Mouse (Mus musculus) left cerebral cortex, postnatal 14 days (tissue): ENCODE results near the gene Krtap5-2. TPM values are rescaled to one million over a fixed set of nuclear protein-coding genes. Genes with fewer than 3 reads are reported as not detected.
"Not testable (repeated sequence)": the region's sequence is repeated elsewhere in the genome, so short reads cannot be mapped to it uniquely, and the experiment has no call there.

Source experiments
- DNase-seq, 2 experiments: peaks; one replicate each; pipeline ENCODE4 v3.0.0; 2021 to 2022; ENCODE audit warnings: low spot score in 2 of 2, mixed read lengths in 1 of 2
- intact Hi-C: fragments of 180-260 bp; cut with DNase I; formaldehyde crosslinking; loops from one replicate; pipeline ENCODE4 v1.15.1; 2025
- long read RNA-seq, 2 experiments: library from polyadenylated mRNA; stranded (forward); transcript quantifications; one replicate each; pipeline ENCODE4 v2.0.0; 2021
- total RNA-seq, 2 experiments: library from RNA; stranded (reverse); gene quantifications; 2 replicates each; pipeline ENCODE4 v1.2.3; 2021

The Krtap5-2 gene
- total RNA-seq, result not detected
- long read RNA-seq, experiment 1, result 0 reads
- long read RNA-seq, experiment 2, result 0 reads

DNA sequence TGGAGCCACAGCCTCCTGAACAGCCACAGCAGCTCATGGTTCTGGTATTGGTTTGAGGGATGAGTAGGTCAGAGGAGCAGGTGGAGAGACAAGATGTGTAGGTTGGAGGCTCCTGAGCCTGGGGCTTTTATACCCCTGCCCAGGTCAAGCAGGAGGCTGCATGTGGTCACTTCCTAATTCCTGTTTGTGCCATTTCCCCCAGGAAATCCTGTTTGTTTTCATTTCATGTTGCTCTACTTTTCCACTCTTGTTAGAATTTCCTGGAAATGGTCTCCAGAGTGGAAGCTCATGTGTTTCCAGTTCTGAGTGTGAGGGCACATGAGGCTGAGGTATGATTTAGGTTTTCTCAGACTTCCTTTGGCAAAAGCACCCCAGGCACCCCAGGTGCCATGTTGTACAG is at the start of gene Krtap5-2:
TSS of gene Krtap5-2 (minus strand) at position 101 of the 400 bp plus-strand sequence.
- intact Hi-C loops, DNase-seq: not testable (repeated sequence)

DNA sequence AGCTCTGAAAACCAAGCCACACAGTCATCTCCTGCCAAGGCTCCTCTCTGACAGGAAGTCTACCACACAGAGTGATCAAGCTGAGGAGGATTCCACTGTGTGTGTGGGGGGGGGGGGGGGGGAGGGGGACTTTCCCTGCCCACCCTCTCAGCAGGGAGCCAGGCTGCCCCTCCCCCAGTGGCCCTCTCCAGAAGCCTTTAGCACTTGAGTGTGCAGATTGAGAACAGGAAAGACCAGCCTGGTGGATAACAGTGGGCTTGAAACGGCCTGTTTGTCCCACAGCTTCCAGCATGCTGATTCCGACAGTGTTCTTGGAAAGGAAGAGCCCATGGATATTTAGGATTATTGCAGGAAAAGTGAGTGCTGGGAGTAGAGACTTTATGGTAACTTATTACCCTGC is 48.7 kb upstream of the Krtap5-2 start:
- DNase-seq, result no peak
- intact Hi-C loops, result no loop called here

- intact Hi-C loops, DNase-seq: not testable (repeated sequence)
Measured at GRCm38 (mm10) chr7:142212136-142212535, 36.3 kb upstream of the Krtap5-2 start.

DNA sequence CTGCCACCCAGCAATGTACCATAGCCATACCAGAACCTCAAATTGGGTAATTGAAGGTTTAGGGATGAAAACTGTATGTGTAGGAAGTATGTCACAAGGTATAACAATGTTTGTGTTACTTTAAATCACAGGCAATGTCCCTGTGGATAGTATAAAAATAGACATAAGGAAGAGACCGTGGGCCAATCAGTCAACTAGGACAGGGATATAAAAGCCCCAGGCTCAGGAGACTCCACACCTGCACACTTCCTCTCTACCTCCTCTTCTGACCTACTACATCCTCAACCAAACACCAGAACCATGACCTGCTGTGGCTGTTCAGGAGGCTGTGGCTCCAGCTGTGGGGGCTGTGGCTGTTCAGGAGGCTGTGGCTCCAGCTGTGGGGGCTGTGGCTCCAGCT is 35.8 kb upstream of the Krtap5-2 start, which contains the start of gene Gm7579:
TSS of gene Gm7579 (plus strand) at position 301 of the 400 bp plus-strand sequence.
- intact Hi-C loops, result no loop called here
- DNase-seq, result no peak

- intact Hi-C loops, DNase-seq: not testable (repeated sequence)
Measured at GRCm38 (mm10) chr7:142206891-142207290, 31.1 kb upstream of the Krtap5-2 start.

- no peak for DNase-seq
- intact Hi-C loops, result no loop called here
Measured at GRCm38 (mm10) chr7:142205488-142205887, 29.7 kb upstream of the Krtap5-2 start.

DNA sequence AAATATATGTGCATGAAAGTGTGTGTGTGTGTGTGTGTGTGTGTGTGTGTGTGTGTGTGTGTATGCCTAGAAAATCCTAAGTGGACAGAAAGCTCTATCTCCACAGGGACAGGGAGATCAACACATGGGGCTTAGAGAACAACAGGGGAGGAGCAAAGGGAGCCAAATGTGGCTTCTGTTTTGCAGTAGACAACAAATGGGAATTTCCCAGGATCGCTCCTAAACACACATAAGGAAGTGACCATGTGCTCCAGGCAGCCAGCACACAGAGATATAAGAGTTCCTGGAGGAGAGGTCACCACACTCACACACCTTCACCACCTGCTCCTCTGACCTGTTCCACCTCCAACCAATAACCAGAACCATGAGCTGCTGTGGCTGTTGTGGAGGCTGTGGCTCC is 25.3 kb upstream of the Krtap5-2 start, which contains the start of gene Krtap5-3:
TSS of gene Krtap5-3 (plus strand) at position 301 of the 400 bp plus-strand sequence.
- intact Hi-C loops, result no loop called here
- no peak for DNase-seq

DNA sequence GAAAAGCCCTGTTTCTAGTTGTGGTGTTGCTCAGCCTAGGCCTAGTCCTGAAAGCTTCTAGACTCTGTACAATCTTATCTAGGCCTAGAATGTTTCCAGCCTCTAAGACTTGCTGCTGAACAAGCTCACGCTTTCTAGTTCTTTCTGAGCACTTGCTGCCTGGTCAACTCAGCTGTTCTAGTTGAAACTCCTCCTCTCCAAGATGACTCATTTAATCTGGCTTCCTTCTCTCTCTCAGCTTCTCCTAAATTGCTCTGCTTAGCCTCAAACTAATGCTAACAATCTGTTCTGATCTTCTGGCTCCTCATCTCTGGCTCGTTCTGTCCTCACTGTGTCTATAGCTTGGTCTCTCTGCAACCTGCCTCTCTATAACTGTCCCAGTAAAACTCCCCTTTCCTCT is 22.9 kb upstream of the Krtap5-2 start:
- DNase-seq, result no peak
- intact Hi-C loops, result no loop called here

GRCm38 (mm10) chr7:142190289-142190688 is 14.5 kb upstream of the Krtap5-2 start, which contains the start of gene Gm10153:
Gene Gm10153, minus strand, starts transcription at chr7:142190389.
- intact Hi-C loops, result no loop called here
- no peak for DNase-seq

DNA sequence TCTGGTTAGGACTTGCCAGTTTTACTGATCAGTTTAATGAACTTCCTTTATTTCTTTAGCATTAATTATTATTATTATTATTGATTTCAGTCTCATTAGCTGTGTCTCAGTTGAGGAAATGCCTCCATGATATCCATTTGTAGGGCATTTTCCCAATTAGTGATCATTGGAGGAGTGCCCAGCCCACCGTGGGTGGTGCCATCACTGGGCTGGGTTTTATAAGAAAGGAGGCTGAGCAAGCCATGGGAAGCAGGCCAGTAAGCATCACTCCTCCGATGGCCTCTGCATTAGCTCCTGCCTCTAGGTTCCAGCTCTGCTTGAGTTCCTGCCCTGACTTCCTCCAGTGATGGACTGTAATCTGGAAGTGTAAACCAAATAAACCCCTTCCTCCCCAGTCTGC is 12.4 kb upstream of the Krtap5-2 start:
- intact Hi-C loops, result no loop called here
- DNase-seq, result no peak

DNA sequence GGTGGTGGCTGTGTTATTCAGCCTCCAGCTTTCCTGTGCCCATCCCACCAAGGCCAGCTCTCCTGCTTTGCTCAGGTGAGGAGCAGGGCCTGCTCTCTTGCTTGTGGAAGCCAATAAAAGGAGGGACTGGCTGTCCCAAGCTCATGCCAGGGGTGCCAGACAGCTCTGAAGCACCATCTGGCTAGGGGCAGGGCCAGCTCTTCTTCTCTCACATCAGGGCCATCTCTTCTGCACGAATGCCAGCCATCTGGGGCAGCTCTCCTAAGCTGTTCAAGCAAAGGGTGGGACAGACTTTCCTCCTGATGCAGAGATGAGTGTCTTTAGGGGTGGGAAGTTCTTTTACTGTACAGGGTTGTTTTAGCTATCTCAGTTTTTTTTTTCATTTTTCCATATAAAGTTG is 5.2 kb upstream of the Krtap5-2 start:
- intact Hi-C loops, result no loop called here
- DNase-seq, result no peak

GRCm38 (mm10) chr7:142178685-142179084 is 2.9 kb upstream of the Krtap5-2 start:
- intact Hi-C loops, result no loop called here
- peak in 1 of 2 experiments; percentile 33 for DNase-seq

DNA sequence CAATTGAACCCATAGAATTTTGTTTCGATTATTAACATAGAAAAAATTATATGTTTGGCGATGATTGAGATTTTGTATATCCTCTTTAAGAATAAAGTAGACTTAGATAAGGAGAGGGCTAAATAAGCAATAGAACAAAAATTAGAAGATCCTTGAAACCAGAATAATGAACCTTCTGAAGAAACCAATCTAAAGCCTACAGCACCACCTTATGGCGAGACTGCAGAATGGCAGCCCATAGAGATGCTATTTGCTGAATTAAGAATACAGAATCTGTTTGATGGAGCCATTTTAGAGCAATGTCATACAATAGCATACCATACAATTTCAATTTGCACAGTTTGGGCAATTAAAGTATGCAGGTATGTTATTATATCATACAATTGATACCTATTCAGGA is 6.0 kb downstream of the Krtap5-2 start:
- DNase-seq, result peak; percentile 15 to 21
- intact Hi-C loops, result no loop called here

GRCm38 (mm10) chr7:142165639-142166038 is 10.2 kb downstream of the Krtap5-2 start, which contains the start of gene Gm4553:
Gene Gm4553, minus strand, starts transcription at chr7:142165739.
- intact Hi-C loops, DNase-seq: not testable (repeated sequence)

DNA sequence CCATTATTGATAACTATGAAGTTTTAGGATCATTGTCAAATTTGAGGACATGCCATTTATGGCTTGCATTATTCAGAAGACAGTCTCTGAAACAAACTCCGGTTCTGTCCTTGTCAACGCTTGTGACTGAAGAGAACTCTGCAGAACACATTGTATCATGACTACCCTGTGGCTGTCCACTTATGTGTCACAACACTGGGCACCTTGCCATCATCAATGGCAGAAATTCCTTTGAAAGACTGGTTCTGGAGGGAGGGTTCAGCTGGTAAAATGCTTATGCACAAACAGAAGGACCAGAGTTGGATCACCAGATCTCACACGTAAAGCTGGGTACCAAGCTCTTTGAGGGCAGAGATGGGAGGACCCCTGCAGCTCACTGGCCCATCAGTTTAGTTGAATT is 16.4 kb downstream of the Krtap5-2 start:
- DNase-seq, result no peak
- intact Hi-C loops, result no loop called here

- DNase-seq, intact Hi-C loops: not testable (repeated sequence)
Measured at GRCm38 (mm10) chr7:142157013-142157412, 18.8 kb downstream of the Krtap5-2 start, which contains the start of gene Gm29735. Gene Gm29735, minus strand, starts transcription at chr7:142157113.

DNA sequence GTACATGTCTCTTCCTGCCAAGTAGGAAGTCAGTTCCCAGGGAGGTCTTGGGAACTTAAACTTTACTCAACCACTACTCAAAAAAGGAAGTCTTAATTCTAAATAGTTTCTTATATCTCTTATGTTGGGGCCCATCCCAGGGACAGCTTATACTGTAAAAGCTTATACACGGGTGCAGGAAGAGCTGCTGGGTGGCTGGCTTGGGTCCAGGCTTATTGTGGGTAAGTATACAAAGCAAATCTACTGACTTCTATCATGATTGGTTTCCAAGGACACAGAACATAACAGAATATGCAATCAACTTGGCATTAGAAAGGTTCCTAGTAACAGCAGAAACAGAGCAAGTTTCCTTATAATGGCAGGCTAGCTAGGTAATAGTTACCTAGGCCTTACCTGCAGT is 20.5 kb downstream of the Krtap5-2 start:
- intact Hi-C loops, result no loop called here
- DNase-seq, result no peak

- intact Hi-C loops, result no loop called here
- DNase-seq, result no peak
Measured at GRCm38 (mm10) chr7:142152191-142152590, 23.6 kb downstream of the Krtap5-2 start.

DNA sequence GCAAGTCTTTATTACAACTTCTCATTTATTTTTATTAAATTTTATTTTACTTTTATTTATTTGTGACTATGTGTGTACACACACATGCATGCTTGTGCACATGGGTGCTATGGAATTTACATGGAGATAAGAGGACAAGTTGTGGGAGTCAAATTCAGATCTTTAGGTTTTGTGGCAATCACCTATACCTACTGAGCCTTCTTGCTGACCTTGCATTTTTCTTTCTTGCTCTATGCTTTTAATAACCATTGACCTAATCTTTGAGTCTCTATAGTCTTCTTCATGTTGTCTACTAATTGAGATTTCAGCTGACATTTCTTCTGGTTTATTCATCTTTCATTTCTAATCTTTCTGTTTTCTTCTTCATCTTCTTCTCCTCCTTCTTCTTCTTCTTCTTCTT is 27.2 kb downstream of the Krtap5-2 start:
- no peak for DNase-seq
- intact Hi-C loops, result loop anchor here (10.0 kb wide), 1 partner anchor 96 kb away; the partner anchor contains the start of gene Gm40460

- intact Hi-C loops, result loop anchor here (10.0 kb wide), 1 partner anchor 99 kb away; the partner anchor contains the start of gene Gm40460
- DNase-seq, result peak; percentile 14 to 44
Measured at GRCm38 (mm10) chr7:142146033-142146432, 29.8 kb downstream of the Krtap5-2 start.

DNA sequence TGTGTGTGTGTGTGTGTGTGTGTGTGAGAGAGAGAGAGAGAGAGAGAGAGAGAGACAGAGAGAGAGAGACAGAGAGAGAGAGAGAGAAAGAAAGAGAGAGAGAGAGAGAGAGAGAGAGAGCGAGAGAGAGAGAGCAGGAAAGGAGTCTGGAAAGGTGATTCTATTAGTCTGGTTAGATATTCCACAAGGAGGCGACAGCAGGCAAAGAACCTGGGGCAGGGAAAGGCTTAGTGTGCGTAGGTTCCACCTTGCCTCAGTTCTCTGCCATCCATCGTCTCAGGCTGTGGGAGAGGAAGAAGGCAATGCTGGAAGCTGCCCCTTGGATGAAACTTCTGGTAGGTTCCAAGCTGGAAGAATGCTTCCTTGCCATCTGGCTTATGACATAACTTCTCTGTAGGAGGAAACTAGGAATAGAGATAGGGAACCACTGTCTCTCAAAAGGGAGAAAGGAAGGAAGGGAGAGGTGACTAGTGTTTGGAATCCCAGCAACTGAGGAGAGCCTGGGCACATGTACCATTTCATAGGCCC is 30.3 kb downstream of the Krtap5-2 start:
- intact Hi-C loops, result loop anchor here (10.0 kb wide), 1 partner anchor 99 kb away; the partner anchor contains the start of gene Gm40460

More for the DNA sequence above, 30.3 kb downstream of the Krtap5-2 start:
- peak in 1 of 2 experiments; percentile 14 for DNase-seq
